Mouse (Mus musculus): ENCODE results near the gene Umodl1. TPM values are rescaled to one million over a fixed set of nuclear protein-coding genes. Genes with fewer than 3 reads are reported as not detected.

The Umodl1 gene
- polyA plus RNA-seq, 1 experiment from 2014 or later, result 0.44 TPM

Small RNAs within 50 kb of the gene (microRNA-seq; reads per million reads assigned to microRNA genes)
- not detected for gene Gm24026

Other genes starting within 250 kb of the Umodl1 start
- 12.7 and 12.9 TPM in 2 replicates for gene Glp1r, start 52.8 kb upstream of the Umodl1 start, polyA plus RNA-seq (2015; fragmentation: Nextera tagmentation; extraction: Ambion mirVana)
- gene Abcg1, start 103.0 kb downstream of the Umodl1 start, polyA plus RNA-seq (2015; fragmentation: Nextera tagmentation; extraction: Ambion mirVana), result 12.9 and 15.1 TPM in 2 replicates
- gene Tff3, start 175.0 kb downstream of the Umodl1 start, polyA plus RNA-seq (2015; fragmentation: Nextera tagmentation; extraction: Ambion mirVana), result 0.58 and 1.6 TPM in 2 replicates
- gene Tff2, start 189.6 kb downstream of the Umodl1 start, polyA plus RNA-seq (2015; fragmentation: Nextera tagmentation; extraction: Ambion mirVana), result 0.46 TPM in 1 of 2 replicates, not detected in the other
- not detected in 2 replicates for gene Tff1, start 210.6 kb downstream of the Umodl1 start, polyA plus RNA-seq (2015; fragmentation: Nextera tagmentation; extraction: Ambion mirVana)
- gene Tmprss3, start 244.3 kb downstream of the Umodl1 start, polyA plus RNA-seq (2015; fragmentation: Nextera tagmentation; extraction: Ambion mirVana), result not detected in 2 replicates

All from lung, embryonic 16.5 days (tissue).